Mouse (Mus musculus) bone marrow, adult 2 months (tissue): Measurements from ENCODE around the gene Otud7b. TPM values are rescaled to one million over a fixed set of nuclear protein-coding genes. Genes with fewer than 3 reads are reported as not detected.
"Not testable (repeated sequence)": the region's sequence is repeated elsewhere in the genome, so short reads cannot be mapped to it uniquely, and the experiment has no call there.

ENCODE experiments used
- H3K27ac ChIP-seq: fragments of 200-500 bp; 2 replicates; pipeline ENCODE4 v1.5.1; 2012; ENCODE audit warnings: low read depth, mild to moderate bottlenecking, control low read depth, inconsistent platforms, low read length; ENCODE audit not compliant: control insufficient read depth, poor library complexity, insufficient read depth
- H3K4me1 ChIP-seq: fragments of 200-500 bp; 2 replicates; pipeline ENCODE4 v1.6.1; 2011; ENCODE audit warnings: low read length; ENCODE audit not compliant: control insufficient read depth, insufficient read depth
- H3K4me3 ChIP-seq: fragments of 200-500 bp; replicated peaks from 2 replicates; pipeline ENCODE3; 2011; ENCODE audit warnings: mild to moderate bottlenecking, low read depth, low read length, control low read depth; ENCODE audit not compliant: control insufficient read depth
- CTCF ChIP-seq: fragments of 200-500 bp; IDR thresholded peaks from 2 replicates; pipeline ENCODE4 v1.5.1; 2011; ENCODE audit warnings: low read length, control low read depth; ENCODE audit not compliant: control insufficient read depth, insufficient read depth
- POLR2A ChIP-seq: fragments of 200-500 bp; IDR thresholded peaks from 2 replicates; pipeline ENCODE4 v1.6.1; 2011; ENCODE audit warnings: low read depth, mild to moderate bottlenecking, control low read depth, low read length, borderline replicate concordance; ENCODE audit not compliant: control insufficient read depth
- WGBS: fragments of 180-500 bp; shearing (Covaris S2); methylation state at CpG from one replicate; pipeline ENCODE4 v1.1.7; 2018; 5-methylcytosine and 5-hydroxymethylcytosine counted together
- polyA plus RNA-seq: library from polyadenylated mRNA; stranded (reverse); fragments of >200 nt; gene quantifications from 2 replicates; pipeline ENCODE4 v1.2.4, GENCODE M21; 2011; ENCODE audit warnings: low replicate concordance; ENCODE audit not compliant: missing spikeins, insufficient read depth, insufficient read length

The Otud7b gene
- polyA plus RNA-seq, 1 experiment, result 22.2 TPM

- Histone ChIP-seq H3K4me3 (no peak overlapping the region), H3K27ac (no peak overlapping the region), H3K4me1 (no peaks in the 10 kb centered on the region; the same call in 1 of the 2 replicates)
- TF ChIP-seq CTCF (no peak), POLR2A (no peak)
- WGBS, result 82% methylated on average over 6 of the region's 6 CpGs
Measured at GRCm38 (mm10) chr3:96163040-96163439, 58.7 kb downstream of the Otud7b start.

GRCm38 (mm10) chr3:96168466-96169158 lies 64.3 kb downstream of the Otud7b start:
- TF ChIP-seq CTCF (no peak), POLR2A (no peak)

DNA sequence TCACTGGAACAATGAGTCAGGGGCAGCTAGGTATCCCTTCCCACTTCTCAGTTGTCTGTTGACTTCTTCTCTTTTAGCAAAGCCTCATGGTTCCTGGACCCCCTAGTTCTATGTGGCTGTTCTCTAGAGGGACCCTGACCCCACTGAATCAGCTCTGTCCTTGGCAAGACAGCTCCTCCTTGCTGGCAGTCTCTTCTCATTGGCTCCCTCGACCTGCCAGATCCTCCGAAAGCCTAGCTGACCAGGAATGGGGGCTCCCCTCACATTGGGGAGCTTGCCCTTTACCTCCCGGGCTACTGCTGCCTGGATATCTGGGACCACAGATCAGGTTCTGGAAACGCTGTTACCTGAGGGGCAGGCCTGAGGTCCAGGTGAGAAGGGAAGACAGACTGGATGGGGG lies 65.9 kb downstream of the Otud7b start:
- Histone ChIP-seq H3K27ac (no peak overlapping the region), H3K4me3 (no peak overlapping the region), H3K4me1 (peaks cover 2% of the 10 kb centered on the region)
- 96% methylated on average over 4 of the region's 4 CpGs for WGBS
- no peak for TF ChIP-seq CTCF
- TF ChIP-seq POLR2A, result no peak

More at GRCm38 (mm10) chr3:96168466-96169158, 64.3 kb downstream of the Otud7b start:
- Histone ChIP-seq H3K4me1 (peaks cover 2% of the 10 kb centered on the region), H3K4me3 (no peak overlapping the region), H3K27ac (no peak overlapping the region)
- 79% methylated on average over 12 of the region's 12 CpGs for WGBS

GRCm38 (mm10) chr3:96170976-96171545 lies 66.7 kb downstream of the Otud7b start:
- no peak for TF ChIP-seq POLR2A
- TF ChIP-seq CTCF, result no peak
- peaks cover 2% of the 10 kb centered on the region for H3K4me1 ChIP-seq
- 55% methylated on average over 10 of the region's 10 CpGs for WGBS
- no peak overlapping the region for H3K27ac ChIP-seq
- H3K4me3 ChIP-seq, result no peak overlapping the region

DNA sequence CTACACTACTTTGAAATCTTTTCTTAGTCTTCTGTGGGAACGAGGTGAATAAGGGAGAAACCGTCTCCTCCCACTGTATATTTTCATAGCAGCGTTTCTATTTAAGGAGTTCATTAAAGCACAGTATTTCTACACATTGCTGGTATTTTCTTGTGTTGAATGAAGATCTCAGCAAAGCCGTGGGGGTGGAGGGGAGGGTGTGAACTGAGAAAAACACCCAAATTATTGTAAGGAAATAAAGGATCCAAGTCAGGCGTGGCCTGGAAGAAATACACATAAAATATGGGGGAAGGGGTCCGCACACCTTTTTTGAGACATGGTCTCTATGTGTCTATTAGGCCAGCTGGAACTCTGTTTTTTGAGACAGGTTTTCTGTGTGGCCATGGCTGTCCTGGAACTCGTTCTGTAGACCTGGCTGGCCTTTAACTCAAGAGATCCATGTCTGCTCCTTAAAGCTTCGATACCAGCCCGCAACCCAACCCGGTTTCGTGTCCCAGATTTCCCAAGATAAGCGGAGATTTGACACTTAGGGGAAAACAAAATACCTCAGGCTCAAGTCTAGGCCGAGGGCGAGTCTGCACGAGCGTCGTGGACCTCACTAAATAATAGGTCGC lies 67.4 kb downstream of the Otud7b start:
- TF ChIP-seq CTCF, result no peak
- no peak for TF ChIP-seq POLR2A
- WGBS, result 17% methylated on average over 18 of the region's 18 CpGs
- peak overlapping the region; percentile 97 for H3K27ac ChIP-seq
- H3K4me1 ChIP-seq, result peaks cover 2% of the 10 kb centered on the region
- H3K4me3 ChIP-seq, result peak overlapping the region; percentile 80

DNA sequence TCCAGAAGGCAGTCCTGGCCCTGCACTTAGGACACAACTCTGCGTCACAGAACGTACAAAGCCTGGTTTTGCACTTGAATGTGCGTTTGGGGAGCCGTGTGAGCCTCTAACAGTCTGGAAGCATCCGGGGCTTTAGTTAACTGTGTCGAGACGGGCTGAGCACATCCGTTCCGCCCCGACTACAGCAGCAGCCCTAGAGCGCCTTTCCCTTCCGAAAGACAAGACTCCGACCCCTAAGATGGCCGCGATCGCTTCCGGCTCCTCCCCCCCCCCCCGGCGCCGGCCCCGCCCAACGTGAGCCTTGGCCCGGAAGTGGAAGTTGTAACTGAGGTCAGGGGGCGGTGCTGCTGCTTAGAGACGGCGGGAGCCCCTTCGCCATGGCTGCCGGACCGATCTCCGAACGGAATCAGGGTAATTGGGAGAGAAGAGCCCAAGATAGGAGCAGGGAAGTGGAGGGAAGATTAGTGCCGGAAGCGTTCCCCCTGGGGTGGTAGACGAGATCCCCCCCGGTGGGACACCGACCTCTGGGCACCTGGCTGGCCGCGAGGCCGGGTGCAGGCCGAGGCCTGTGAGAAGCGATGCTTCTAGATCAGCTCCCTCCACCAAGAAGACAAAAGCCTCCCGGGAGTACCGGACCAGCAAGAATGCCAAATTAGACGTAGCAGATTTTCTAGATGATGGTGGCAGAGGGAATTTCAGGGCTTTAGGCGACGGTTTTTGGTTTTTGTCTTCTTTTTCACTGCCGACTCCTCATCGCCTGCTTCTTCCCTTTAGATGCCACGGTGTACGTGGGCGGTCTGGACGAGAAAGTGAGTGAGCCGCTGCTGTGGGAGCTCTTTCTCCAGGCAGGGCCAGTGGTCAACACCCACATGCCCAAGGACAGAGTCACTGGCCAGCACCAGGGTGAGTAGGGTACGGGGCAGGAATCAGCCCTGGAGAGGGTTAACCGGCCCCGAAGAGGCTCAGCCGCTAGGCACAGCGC lies 68.2 kb downstream of the Otud7b start, which contains the start of gene Sf3b4:
Gene Sf3b4, plus strand, starts transcription at position 136 of the 982 bp plus-strand sequence.
- Histone ChIP-seq H3K27ac (peak within 1 kb of the TSS; percentile 97), H3K4me3 (peak within 1 kb of the TSS; percentile 80), H3K4me1 (peaks cover 2% of the 10 kb centered on the region)
- WGBS, result under 1% methylated on average over 58 of the region's 58 CpGs
- TF ChIP-seq POLR2A (peak; percentile 95; the same call in 1 of the 2 replicates), CTCF (no peak)

DNA sequence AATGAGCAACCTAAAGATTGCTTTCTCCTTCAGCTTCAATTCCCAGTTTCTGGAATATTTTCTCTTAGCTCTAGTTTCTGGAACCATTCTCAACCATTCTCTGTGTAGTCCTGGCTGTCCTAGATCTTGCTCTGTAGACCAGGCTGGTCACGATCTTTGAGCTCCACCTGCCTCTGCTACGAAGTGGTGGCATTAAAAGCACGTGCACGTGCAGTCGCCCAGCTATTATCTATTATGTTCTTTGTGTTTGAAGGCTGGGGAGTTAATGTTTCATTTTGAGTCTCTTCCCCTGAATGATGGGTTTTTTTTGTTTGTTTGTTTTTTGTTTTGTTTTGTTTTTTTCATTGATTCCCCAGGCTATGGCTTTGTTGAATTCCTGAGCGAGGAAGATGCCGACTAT lies 68.9 kb downstream of the Otud7b start:
- WGBS, result 49% methylated on average over 7 of the region's 7 CpGs
- Histone ChIP-seq H3K27ac (no peak overlapping the region), H3K4me3 (peak overlapping the region; percentile 69), H3K4me1 (peaks cover 2% of the 10 kb centered on the region)
- TF ChIP-seq CTCF (no peak), POLR2A (no peak)

DNA sequence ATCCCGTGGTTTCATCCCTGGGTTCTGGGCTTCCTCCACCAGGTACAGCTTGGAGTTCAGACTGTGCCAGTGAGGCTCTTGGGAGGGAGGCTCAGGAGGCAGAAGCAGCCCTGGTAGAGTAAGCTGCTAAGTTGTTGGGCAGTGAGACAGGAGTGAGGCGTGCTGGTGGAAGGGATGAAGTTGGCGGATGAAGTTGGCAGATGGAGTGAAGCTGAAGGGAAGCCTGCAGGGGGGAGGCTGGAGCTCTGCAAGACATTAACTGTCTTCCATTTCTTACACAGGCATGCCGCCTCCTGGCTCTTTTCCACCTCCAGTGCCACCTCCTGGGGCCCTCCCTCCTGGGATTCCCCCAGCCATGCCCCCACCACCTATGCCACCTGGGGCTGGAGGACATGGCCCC lies 69.7 kb downstream of the Otud7b start:
- not testable (repeated sequence) for H3K4me3 ChIP-seq, H3K4me1 ChIP-seq, H3K27ac ChIP-seq
- WGBS, result 87% methylated on average over 4 of the region's 4 CpGs
